Mouse (Mus musculus) frontal cortex, postnatal 10 days (tissue): ENCODE measurements around the gene Exosc2.

Experiments used
- DNase-seq, 2 experiments: peaks; one replicate each; pipeline ENCODE4 v3.0.0; 2022; ENCODE audit warnings: low spot score in 2 of 2, mixed read lengths in 1 of 2

Gene Exosc2

GRCm38 (mm10) chr2:31670551-31671035 is at the start of gene Exosc2:
Exosc2 (plus strand) TSS chr2:31670715.
- DNase-seq = peak; percentile 91 to 92

GRCm38 (mm10) chr2:31633531-31633930 is 37.0 kb upstream of the Exosc2 start:
- DNase-seq = no peak

GRCm38 (mm10) chr2:31635281-31636137 is 35.0 kb upstream of the Exosc2 start:
- DNase-seq = no peak

GRCm38 (mm10) chr2:31636138-31636741 is 34.3 kb upstream of the Exosc2 start:
- DNase-seq = no peak

- DNase-seq = no peak
These were observed 33.8 kb upstream of the Exosc2 start for GRCm38 (mm10) chr2:31636742-31637141.

- DNase-seq = no peak
These were observed 33.2 kb upstream of the Exosc2 start for GRCm38 (mm10) chr2:31637311-31637710.

- no peak for DNase-seq
These were observed 32.7 kb upstream of the Exosc2 start for GRCm38 (mm10) chr2:31637807-31638206.

- DNase-seq = no peak
These were observed 31.7 kb upstream of the Exosc2 start for GRCm38 (mm10) chr2:31638581-31639465.

- no peak for DNase-seq
These were observed 31.1 kb upstream of the Exosc2 start for GRCm38 (mm10) chr2:31639466-31639760.

GRCm38 (mm10) chr2:31639901-31640608 is 30.5 kb upstream of the Exosc2 start, which contains the start of gene Prdm12:
Prdm12 (plus strand) TSS chr2:31640037.
- DNase-seq = no peak

- no peak for DNase-seq
These were observed 29.7 kb upstream of the Exosc2 start for GRCm38 (mm10) chr2:31640609-31641507.

GRCm38 (mm10) chr2:31641508-31641830 is 29.0 kb upstream of the Exosc2 start:
- DNase-seq = no peak

GRCm38 (mm10) chr2:31641929-31642328 is 28.6 kb upstream of the Exosc2 start:
- DNase-seq = no peak

GRCm38 (mm10) chr2:31653971-31654853 is 16.3 kb upstream of the Exosc2 start:
- DNase-seq = peak; percentile 61 to 67

- peak in 1 of 2 experiments; percentile 60 for DNase-seq
These were observed 15.5 kb upstream of the Exosc2 start for GRCm38 (mm10) chr2:31654854-31655559.

GRCm38 (mm10) chr2:31656374-31656773 is 14.1 kb upstream of the Exosc2 start:
- no peak for DNase-seq

GRCm38 (mm10) chr2:31662939-31663803 is 7.3 kb upstream of the Exosc2 start:
- no peak for DNase-seq

- no peak for DNase-seq
These were observed 6.7 kb upstream of the Exosc2 start for GRCm38 (mm10) chr2:31663804-31664180.
